Mouse (Mus musculus): Measurements from ENCODE around the gene Ttll3.

Ttll3 gene

GRCm38 (mm10) chr6:113377496-113378385 is 11.3 kb upstream of the Ttll3 start, which contains the start of the genes Tada3 and Arpc4:
Tada3 (minus strand) TSS chr6:113377883.
Arpc4 (plus strand) TSS chr6:113378115.
- intact Hi-C loops (cut with DNase I) = loop anchor here (2.0 to 5.0 kb wide), 2 partner anchors 35 to 51 kb away; partner anchors contain the start of genes Camk1 and Ogg1

GRCm38 (mm10) chr6:113379246-113379645 is 9.8 kb upstream of the Ttll3 start:
- intact Hi-C loops (cut with DNase I) = loop anchor here (5.0 kb wide), 1 partner anchor 37 kb away; the partner anchor contains the start of gene Camk1

- intact Hi-C loops (cut with DNase I) = no loop called here
These were observed 8.6 kb upstream of the Ttll3 start for GRCm38 (mm10) chr6:113380480-113380879.

- intact Hi-C loops (cut with DNase I) = no loop called here
These were observed 4.6 kb upstream of the Ttll3 start for GRCm38 (mm10) chr6:113384351-113384927.

GRCm38 (mm10) chr6:113385160-113385714 is 3.8 kb upstream of the Ttll3 start:
- intact Hi-C loops (cut with DNase I) = no loop called here

GRCm38 (mm10) chr6:113386025-113386424 is 3.0 kb upstream of the Ttll3 start:
- intact Hi-C loops (cut with DNase I) = no loop called here

- intact Hi-C loops (cut with DNase I) = no loop called here
These were observed 1.7 kb downstream of the Ttll3 start for GRCm38 (mm10) chr6:113390715-113391114.

DNA sequence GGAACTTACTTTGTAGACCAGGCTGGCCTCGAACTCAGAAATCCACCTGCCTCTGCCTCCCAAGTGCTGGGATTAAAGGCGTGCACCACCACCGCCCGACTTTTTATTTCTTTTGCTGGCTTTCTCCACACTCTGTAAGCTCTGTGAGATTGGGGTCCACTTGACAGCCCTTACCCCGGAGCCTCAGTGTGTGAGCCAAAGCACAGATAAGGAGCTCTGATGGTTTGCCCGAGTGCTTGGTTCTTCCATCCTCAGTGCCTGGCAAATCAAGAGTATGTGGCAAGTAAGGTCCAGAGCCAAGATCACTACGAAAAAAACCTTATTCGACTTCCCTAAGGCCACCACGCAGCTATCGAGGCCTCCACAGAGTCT is 2.9 kb downstream of the Ttll3 start:
- intact Hi-C loops (cut with DNase I) = no loop called here

- intact Hi-C loops (cut with DNase I) = no loop called here
These were observed 3.5 kb downstream of the Ttll3 start for GRCm38 (mm10) chr6:113392387-113393071.

DNA sequence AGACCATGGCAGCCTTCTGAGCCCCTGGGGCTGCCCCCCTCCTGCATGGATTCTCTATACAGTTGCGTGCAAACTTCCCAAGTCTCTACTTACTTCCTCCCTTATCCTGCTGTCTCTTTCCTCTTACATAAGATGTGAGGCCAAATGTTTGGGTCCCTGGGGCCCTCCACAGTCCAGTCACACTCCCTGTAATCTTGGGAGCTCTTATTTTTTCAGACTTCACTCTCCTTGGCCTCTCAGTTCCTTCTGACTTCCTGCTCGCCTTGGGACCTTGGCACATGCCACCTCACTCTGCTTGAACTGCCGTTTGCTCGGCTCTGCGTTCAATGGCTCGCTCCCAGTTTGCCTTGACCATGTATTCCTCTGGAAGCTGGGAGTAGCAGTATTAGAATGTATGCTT is 4.9 kb downstream of the Ttll3 start:
- intact Hi-C loops (cut with DNase I) = no loop called here

DNA sequence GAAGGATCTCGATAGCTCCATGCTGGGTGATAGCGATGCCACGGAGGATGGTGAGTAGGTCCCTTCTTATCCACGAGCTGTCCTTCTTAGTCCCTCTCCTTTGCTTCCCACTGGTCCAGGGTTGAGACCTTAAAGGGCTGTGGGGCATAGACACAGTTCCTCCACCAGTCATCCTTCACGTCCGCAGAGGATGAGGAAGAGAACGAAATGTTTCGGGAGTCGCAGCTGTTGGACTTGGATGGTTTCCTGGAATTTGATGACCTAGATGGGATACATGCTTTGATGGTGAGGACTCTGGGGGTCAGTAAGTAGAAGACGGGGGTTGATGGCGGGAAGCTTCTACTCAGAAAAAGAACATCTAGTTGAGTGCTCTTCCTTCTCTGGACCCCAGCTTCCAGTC is 5.8 kb downstream of the Ttll3 start:
- intact Hi-C loops (cut with DNase I) = no loop called here

- intact Hi-C loops (cut with DNase I) = no loop called here
These were observed 6.4 kb downstream of the Ttll3 start for GRCm38 (mm10) chr6:113395501-113395900.

- intact Hi-C loops (cut with DNase I) = no loop called here
These were observed 7.4 kb downstream of the Ttll3 start for GRCm38 (mm10) chr6:113396270-113397030.

DNA sequence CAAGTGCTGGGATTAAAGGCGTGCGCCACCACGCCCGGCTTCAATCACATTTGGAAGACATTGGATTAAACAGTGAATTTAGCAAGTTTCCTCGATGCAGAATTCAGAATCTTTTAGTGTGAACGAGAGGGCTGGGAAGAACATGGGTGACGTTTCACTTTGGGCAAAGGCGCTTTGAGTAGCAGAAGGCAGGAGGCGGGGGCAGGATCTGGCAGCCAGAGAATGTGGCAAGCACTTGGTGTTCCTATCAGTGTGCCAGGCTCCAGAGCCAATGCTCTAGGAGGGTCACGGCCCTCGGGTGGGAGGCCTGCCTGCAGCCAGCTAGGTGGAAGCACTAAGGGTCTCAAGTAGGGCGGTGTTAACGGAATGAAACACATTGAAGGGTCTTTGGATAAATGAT is 13.0 kb downstream of the Ttll3 start:
- intact Hi-C loops (cut with DNase I) = no loop called here

DNA sequence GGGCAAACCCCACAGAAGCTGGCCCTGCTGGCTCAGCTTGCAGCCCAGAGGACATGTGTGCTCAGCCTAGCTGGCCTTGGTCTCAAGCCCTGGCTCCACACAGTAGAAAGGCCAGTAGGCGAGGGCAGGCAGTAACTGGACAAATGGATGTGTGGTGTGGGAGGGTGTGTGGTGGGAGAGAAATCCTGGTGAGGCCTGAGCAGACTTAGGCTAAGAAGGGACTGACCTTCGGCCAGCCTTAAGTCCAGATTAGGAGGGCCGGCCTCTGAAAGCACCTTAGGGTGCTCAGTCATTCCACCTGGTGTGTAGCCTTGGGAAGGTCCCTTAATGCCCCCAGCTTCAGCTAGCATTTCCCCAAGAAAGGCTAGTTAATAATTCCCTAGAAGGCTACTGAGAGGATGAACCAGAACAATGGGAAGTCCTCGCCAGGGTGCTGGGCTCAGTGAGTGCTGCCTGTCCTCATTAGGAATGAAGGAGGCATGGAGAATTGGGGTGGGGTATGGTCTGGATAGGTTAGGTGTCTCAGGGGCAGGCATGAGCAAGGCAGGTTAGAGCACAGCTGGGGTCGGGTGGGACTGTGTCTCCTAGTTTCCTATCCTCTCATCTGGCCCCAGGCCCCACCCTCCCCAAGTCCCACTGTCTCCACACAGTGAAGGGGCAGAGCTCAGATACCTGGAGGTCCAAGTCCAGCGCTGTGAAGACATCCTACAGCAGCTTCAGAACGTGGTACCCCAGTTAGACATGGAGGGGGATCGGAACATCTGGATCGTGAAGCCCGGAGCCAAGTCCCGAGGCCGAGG is 15.8 kb downstream of the Ttll3 start:
- intact Hi-C loops (cut with DNase I) = no loop called here

DNA sequence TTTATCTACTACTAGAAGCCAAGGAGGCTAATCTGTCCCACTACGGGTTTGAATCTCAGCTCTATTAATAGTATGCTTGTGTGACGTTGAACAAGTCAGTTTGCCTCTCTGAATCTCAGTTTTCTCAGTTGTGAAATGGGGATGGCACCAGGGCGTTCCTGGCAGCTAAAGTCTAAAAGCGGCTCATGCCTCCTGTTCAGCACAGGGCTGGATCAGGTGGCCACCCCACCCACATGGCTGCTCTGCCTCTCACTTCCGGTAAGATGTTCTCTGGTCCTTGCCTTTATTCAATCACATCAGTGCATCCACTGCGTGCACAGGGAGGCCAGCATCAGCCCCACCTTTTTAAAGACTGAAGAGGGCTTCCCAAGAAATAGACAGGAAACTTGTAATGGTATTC is 16.4 kb downstream of the Ttll3 start:
- intact Hi-C loops (cut with DNase I) = no loop called here

DNA sequence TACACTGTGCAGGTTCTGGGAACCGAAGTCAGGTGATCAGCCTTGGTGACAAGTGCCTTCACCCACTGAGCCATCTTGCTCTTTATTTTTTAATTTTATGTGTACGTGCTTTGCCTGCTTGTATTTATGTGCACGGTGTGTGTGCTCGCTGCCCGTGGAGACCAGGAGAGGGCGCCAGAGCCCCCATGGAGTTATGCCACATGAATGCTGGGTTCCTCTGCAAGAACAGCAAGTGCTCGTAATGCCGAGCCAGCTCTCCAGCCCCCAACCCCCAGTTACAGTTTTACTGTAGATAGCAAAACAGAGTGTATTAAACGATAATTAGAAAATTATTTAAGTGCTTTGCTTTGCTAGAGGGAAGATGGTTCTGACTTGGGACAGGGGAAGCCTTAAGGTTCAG is 17.6 kb downstream of the Ttll3 start:
- intact Hi-C loops (cut with DNase I) = no loop called here

- intact Hi-C loops (cut with DNase I) = no loop called here
These were observed 20.9 kb downstream of the Ttll3 start for GRCm38 (mm10) chr6:113410001-113410400.

GRCm38 (mm10) chr6:113416416-113416815 is 27.4 kb downstream of the Ttll3 start:
- intact Hi-C loops (cut with DNase I) = no loop called here
